Mouse (Mus musculus): ENCODE data around the gene Maff. TPM values are rescaled to one million over a fixed set of nuclear protein-coding genes. Genes with fewer than 3 reads are reported as not detected.

Maff gene
- polyA plus RNA-seq, 1 experiment = 1.1 TPM

GRCm38 (mm10) chr15:79388171-79388570 is 41.8 kb downstream of the Maff start:
- Histone ChIP-seq H3K27ac (ENCODE audit: control insufficient read depth, insufficient read depth, low read depth, low read length) (no peak overlapping the region), H3K4me1 (ENCODE audit: control insufficient read depth, insufficient read depth, low read length) (no peaks in the 10 kb centered on the region), H3K4me3 (ENCODE audit: control insufficient read depth, low read depth, low read length) (no peak overlapping the region), H3K36me3 (ENCODE audit: control insufficient read depth, insufficient read depth, low read length) (no peaks in the 10 kb centered on the region), H3K27me3 (ENCODE audit: control insufficient read depth, insufficient read depth, low read length) (no peaks in the 10 kb centered on the region)
- no peak for TF ChIP-seq CTCF (IDR thresholded peaks at IDR 0.05; ENCODE audit: control insufficient read depth, insufficient read depth, insufficient replicate concordance, low read depth, low read length)
- TF ChIP-seq POLR2A (IDR thresholded peaks at IDR 0.05; ENCODE audit: control insufficient read depth, low read depth, low read length) = no peak

DNA sequence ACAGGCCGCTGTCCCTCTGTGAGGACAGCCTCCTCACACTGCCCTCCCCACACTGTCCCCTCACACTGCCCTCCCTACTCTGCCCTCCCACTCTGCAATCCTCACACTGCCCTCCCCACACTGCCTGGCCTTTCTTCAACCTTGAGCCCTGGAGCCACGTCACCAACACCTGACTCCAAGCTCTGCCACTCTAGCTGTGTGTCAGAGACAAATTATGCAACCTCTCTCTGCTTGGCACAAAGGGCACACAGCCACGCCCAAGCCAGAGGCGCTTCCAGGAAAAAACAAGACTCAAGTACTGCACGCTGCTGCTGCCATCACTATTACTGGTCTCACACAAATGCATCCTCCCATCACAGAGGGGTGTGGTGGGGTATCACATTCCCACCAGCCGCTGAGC is 44.0 kb downstream of the Maff start:
- no peaks in the 10 kb centered on the region for H3K27me3 ChIP-seq (ENCODE audit: control insufficient read depth, insufficient read depth, low read length)
- H3K4me3 ChIP-seq (ENCODE audit: control insufficient read depth, low read depth, low read length) = no peak overlapping the region
- TF ChIP-seq POLR2A (IDR thresholded peaks at IDR 0.05; ENCODE audit: control insufficient read depth, low read depth, low read length) (no peak), CTCF (IDR thresholded peaks at IDR 0.05; ENCODE audit: control insufficient read depth, insufficient read depth, insufficient replicate concordance, low read depth, low read length) (no peak)
- no peak overlapping the region for H3K27ac ChIP-seq (ENCODE audit: control insufficient read depth, insufficient read depth, low read depth, low read length)
- no peaks in the 10 kb centered on the region for H3K4me1 ChIP-seq (ENCODE audit: control insufficient read depth, insufficient read depth, low read length)
- no peaks in the 10 kb centered on the region for H3K36me3 ChIP-seq (ENCODE audit: control insufficient read depth, insufficient read depth, low read length)

DNA sequence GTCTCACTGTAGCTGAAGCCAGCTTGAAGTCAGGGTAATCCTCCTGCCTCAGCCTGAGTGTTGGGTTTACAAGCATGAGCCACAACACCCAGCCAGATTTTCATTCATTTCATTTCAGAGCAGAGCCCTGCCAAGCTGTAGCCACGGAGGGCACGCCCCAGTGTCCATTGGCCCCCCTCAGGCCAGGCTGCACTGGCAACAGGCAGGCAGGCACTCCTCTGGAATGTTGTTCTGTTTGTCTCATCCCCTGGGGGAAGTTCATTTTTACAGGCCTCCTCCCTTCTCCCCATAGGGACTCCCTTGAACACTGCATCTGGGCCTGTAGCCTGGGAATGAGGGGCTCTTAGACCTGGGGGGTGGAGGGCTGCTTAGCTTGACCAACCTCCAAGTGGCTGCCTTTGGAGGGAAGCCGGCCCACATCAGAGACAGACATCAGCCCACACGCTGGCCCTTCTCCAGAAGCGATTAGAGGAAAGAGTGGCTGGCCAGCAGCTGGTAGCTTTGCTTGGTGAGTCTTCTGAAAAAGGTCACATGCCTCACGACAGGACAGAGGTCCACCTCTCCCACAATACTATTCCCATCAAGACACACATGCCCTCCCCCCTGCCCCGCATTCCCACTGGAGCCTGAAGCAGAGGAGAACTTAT is 45.1 kb downstream of the Maff start:
- Histone ChIP-seq H3K27me3 (ENCODE audit: control insufficient read depth, insufficient read depth, low read length) (no peaks in the 10 kb centered on the region), H3K36me3 (ENCODE audit: control insufficient read depth, insufficient read depth, low read length) (no peaks in the 10 kb centered on the region), H3K4me3 (ENCODE audit: control insufficient read depth, low read depth, low read length) (no peak overlapping the region), H3K4me1 (ENCODE audit: control insufficient read depth, insufficient read depth, low read length) (no peaks in the 10 kb centered on the region), H3K27ac (ENCODE audit: control insufficient read depth, insufficient read depth, low read depth, low read length) (no peak overlapping the region)
- TF ChIP-seq CTCF (IDR thresholded peaks at IDR 0.05; ENCODE audit: control insufficient read depth, insufficient read depth, insufficient replicate concordance, low read depth, low read length) (no peak), POLR2A (IDR thresholded peaks at IDR 0.05; ENCODE audit: control insufficient read depth, low read depth, low read length) (no peak)

- no peak overlapping the region for H3K27ac ChIP-seq (ENCODE audit: control insufficient read depth, insufficient read depth, low read depth, low read length)
- H3K4me1 ChIP-seq (ENCODE audit: control insufficient read depth, insufficient read depth, low read length) = no peaks in the 10 kb centered on the region
- TF ChIP-seq POLR2A (IDR thresholded peaks at IDR 0.05; ENCODE audit: control insufficient read depth, low read depth, low read length) (no peak), CTCF (IDR thresholded peaks at IDR 0.05; ENCODE audit: control insufficient read depth, insufficient read depth, insufficient replicate concordance, low read depth, low read length) (no peak)
These were observed 46.1 kb downstream of the Maff start for GRCm38 (mm10) chr15:79392527-79392926.

DNA sequence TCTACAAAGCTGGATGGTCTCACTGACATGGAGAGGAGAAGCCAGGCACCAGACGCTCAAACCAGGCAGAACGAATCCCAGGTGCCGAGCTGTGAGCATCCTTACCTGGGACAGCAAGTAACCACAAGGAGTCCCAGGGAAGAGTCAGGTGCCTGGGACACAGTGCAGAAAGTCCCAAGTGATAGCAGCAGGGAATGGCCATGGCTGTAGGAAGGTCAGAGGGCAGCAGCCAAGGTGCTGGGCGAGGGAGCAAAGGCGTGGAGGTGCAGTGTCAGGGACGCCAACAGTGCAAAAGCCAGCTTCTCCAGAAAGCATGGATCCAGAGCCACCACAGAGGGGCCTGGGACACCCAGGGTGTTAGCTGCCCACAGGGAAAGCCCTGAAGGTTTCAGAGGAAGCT is 46.7 kb downstream of the Maff start:
- TF ChIP-seq POLR2A (IDR thresholded peaks at IDR 0.05; ENCODE audit: control insufficient read depth, low read depth, low read length) (no peak), CTCF (IDR thresholded peaks at IDR 0.05; ENCODE audit: control insufficient read depth, insufficient read depth, insufficient replicate concordance, low read depth, low read length) (no peak)
- Histone ChIP-seq H3K4me3 (ENCODE audit: control insufficient read depth, low read depth, low read length) (no peak overlapping the region), H3K27ac (ENCODE audit: control insufficient read depth, insufficient read depth, low read depth, low read length) (no peak overlapping the region), H3K36me3 (ENCODE audit: control insufficient read depth, insufficient read depth, low read length) (no peaks in the 10 kb centered on the region), H3K27me3 (ENCODE audit: control insufficient read depth, insufficient read depth, low read length) (no peaks in the 10 kb centered on the region), H3K4me1 (ENCODE audit: control insufficient read depth, insufficient read depth, low read length) (no peaks in the 10 kb centered on the region)

More at GRCm38 (mm10) chr15:79392527-79392926, 46.1 kb downstream of the Maff start:
- H3K27me3 ChIP-seq (ENCODE audit: control insufficient read depth, insufficient read depth, low read length) = no peaks in the 10 kb centered on the region
- H3K36me3 ChIP-seq (ENCODE audit: control insufficient read depth, insufficient read depth, low read length) = no peaks in the 10 kb centered on the region
- no peak overlapping the region for H3K4me3 ChIP-seq (ENCODE audit: control insufficient read depth, low read depth, low read length)

- H3K36me3 ChIP-seq (ENCODE audit: control insufficient read depth, insufficient read depth, low read length) = no peaks in the 10 kb centered on the region
- H3K4me1 ChIP-seq (ENCODE audit: control insufficient read depth, insufficient read depth, low read length) = no peaks in the 10 kb centered on the region
- TF ChIP-seq POLR2A (IDR thresholded peaks at IDR 0.05; ENCODE audit: control insufficient read depth, low read depth, low read length) (no peak), CTCF (IDR thresholded peaks at IDR 0.05; ENCODE audit: control insufficient read depth, insufficient read depth, insufficient replicate concordance, low read depth, low read length) (no peak)
- H3K27ac ChIP-seq (ENCODE audit: control insufficient read depth, insufficient read depth, low read depth, low read length) = no peak overlapping the region
- H3K4me3 ChIP-seq (ENCODE audit: control insufficient read depth, low read depth, low read length) = no peak overlapping the region
- H3K27me3 ChIP-seq (ENCODE audit: control insufficient read depth, insufficient read depth, low read length) = no peaks in the 10 kb centered on the region
These were observed 48.4 kb downstream of the Maff start for GRCm38 (mm10) chr15:79394842-79395241.

DNA sequence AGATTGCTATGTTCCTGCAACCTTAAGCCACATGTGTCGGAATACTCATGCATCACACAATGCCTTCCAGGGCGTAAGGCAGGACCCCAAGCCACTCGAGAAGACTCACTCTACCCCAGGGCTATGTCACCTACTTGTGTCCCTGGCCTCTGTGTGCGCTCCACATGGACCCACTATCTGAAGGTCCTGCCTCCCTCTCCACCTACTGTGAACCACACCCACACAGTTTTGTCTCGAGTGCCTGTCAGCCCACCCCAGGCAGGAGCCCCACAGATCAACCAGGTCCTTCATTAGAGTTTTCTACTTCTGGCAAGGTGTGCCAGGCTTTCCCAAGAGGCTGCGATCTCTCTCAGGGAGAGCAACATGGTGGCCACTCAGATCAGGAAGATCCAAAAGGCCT is 48.9 kb downstream of the Maff start:
- TF ChIP-seq CTCF (IDR thresholded peaks at IDR 0.05; ENCODE audit: control insufficient read depth, insufficient read depth, insufficient replicate concordance, low read depth, low read length) (no peak), POLR2A (IDR thresholded peaks at IDR 0.05; ENCODE audit: control insufficient read depth, low read depth, low read length) (no peak)
- no peaks in the 10 kb centered on the region for H3K27me3 ChIP-seq (ENCODE audit: control insufficient read depth, insufficient read depth, low read length)
- H3K27ac ChIP-seq (ENCODE audit: control insufficient read depth, insufficient read depth, low read depth, low read length) = no peak overlapping the region
- peaks cover 1% of the 10 kb centered on the region; the same call in 1 of the 2 replicates for H3K4me1 ChIP-seq (ENCODE audit: control insufficient read depth, insufficient read depth, low read length)
- no peak overlapping the region for H3K4me3 ChIP-seq (ENCODE audit: control insufficient read depth, low read depth, low read length)
- H3K36me3 ChIP-seq (ENCODE audit: control insufficient read depth, insufficient read depth, low read length) = no peaks in the 10 kb centered on the region
